Mouse (Mus musculus): ENCODE data around the gene Tmcc1. TPM values are rescaled to one million over a fixed set of nuclear protein-coding genes. Genes with fewer than 3 reads are reported as not detected.
"Not testable (repeated sequence)": the region's sequence is repeated elsewhere in the genome, so short reads cannot be mapped to it uniquely, and the experiment has no call there.

The Tmcc1 gene
- polyA plus RNA-seq, 1 experiment: 48.7 TPM

GRCm38 (mm10) chr6:116071781-116072180 lies 121.5 kb downstream of the Tmcc1 start:
- no peak for TF ChIP-seq CTCF (IDR thresholded peaks at IDR 0.05; ENCODE audit: extremely low read depth, insufficient read depth, low read length)
- no peak for TF ChIP-seq POLR2A (IDR thresholded peaks at IDR 0.05; ENCODE audit: extremely low read depth, insufficient read depth, low read length)
- no peak overlapping the region for H3K27ac ChIP-seq (ENCODE audit: insufficient read depth, low read length)
- H3K4me3 ChIP-seq (ENCODE audit: insufficient read depth, low read length): no peak overlapping the region
- H3K4me1 ChIP-seq (ENCODE audit: control insufficient read depth, insufficient read depth, low read length): peaks cover 8% of the 10 kb centered on the region

- TF ChIP-seq POLR2A (IDR thresholded peaks at IDR 0.05; ENCODE audit: extremely low read depth, insufficient read depth, low read length) (no peak), CTCF (IDR thresholded peaks at IDR 0.05; ENCODE audit: extremely low read depth, insufficient read depth, low read length) (no peak)
These were observed 122.7 kb downstream of the Tmcc1 start for GRCm38 (mm10) chr6:116070558-116070957.

GRCm38 (mm10) chr6:116063516-116063915 lies 129.8 kb downstream of the Tmcc1 start:
- peaks cover 2% of the 10 kb centered on the region; the same call in 1 of the 2 replicates for H3K4me1 ChIP-seq (ENCODE audit: control insufficient read depth, insufficient read depth, low read length)
- H3K27ac ChIP-seq (ENCODE audit: insufficient read depth, low read length): no peak overlapping the region
- TF ChIP-seq CTCF (IDR thresholded peaks at IDR 0.05; ENCODE audit: extremely low read depth, insufficient read depth, low read length): no peak
- TF ChIP-seq POLR2A (IDR thresholded peaks at IDR 0.05; ENCODE audit: extremely low read depth, insufficient read depth, low read length): no peak
- H3K4me3 ChIP-seq (ENCODE audit: insufficient read depth, low read length): no peak overlapping the region

More at GRCm38 (mm10) chr6:116070558-116070957, 122.7 kb downstream of the Tmcc1 start:
- no peak overlapping the region for H3K27ac ChIP-seq (ENCODE audit: insufficient read depth, low read length)
- peaks cover 8% of the 10 kb centered on the region for H3K4me1 ChIP-seq (ENCODE audit: control insufficient read depth, insufficient read depth, low read length)
- H3K4me3 ChIP-seq (ENCODE audit: insufficient read depth, low read length): no peak overlapping the region

- not testable (repeated sequence) for H3K27ac ChIP-seq (ENCODE audit: insufficient read depth, low read length); H3K4me1 ChIP-seq (ENCODE audit: control insufficient read depth, insufficient read depth, low read length); H3K4me3 ChIP-seq (ENCODE audit: insufficient read depth, low read length)
These were observed 133.7 kb downstream of the Tmcc1 start for GRCm38 (mm10) chr6:116059542-116059941.

DNA sequence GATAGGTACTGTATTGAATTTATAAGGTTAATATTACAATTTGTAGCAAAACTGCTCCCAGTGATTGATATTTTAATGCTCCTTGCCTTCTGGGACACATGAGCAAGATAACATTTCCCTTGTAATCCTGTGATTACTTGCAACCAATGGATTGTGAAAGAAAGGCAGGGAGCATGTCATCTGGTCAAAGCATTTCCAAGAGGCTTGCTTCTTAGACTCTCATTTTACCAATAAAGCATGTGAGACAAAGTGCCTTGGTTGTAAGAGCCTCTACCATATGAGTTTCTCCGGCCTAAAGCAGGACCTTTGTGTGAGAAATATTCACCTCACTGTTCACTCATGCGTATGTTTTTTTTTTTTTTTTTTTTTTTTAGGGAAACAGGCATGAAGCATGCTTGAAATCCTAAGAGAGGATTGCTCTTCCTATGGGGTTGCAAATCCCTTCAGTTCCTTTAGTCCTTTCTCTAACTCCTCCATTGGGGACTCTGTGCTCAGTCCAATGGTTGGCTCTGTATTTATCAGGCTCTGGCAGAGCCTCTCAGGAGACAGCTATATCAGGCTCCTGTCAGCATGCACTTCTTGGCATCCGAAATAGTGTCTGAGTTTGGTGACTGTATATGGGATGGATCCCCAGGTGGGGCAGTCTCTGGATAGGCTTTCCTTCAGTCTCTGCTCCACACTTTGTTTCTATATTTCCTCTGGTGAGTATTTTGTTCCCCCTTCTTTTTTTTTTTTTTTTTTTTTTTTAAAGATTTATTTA lies 134.6 kb downstream of the Tmcc1 start:
- H3K4me1 ChIP-seq (ENCODE audit: control insufficient read depth, insufficient read depth, low read length): peaks cover 11% of the 10 kb centered on the region
- TF ChIP-seq POLR2A (IDR thresholded peaks at IDR 0.05; ENCODE audit: extremely low read depth, insufficient read depth, low read length) (no peak), CTCF (IDR thresholded peaks at IDR 0.05; ENCODE audit: extremely low read depth, insufficient read depth, low read length) (no peak)
- H3K27ac ChIP-seq (ENCODE audit: insufficient read depth, low read length): no peak overlapping the region
- no peak overlapping the region for H3K4me3 ChIP-seq (ENCODE audit: insufficient read depth, low read length)

DNA sequence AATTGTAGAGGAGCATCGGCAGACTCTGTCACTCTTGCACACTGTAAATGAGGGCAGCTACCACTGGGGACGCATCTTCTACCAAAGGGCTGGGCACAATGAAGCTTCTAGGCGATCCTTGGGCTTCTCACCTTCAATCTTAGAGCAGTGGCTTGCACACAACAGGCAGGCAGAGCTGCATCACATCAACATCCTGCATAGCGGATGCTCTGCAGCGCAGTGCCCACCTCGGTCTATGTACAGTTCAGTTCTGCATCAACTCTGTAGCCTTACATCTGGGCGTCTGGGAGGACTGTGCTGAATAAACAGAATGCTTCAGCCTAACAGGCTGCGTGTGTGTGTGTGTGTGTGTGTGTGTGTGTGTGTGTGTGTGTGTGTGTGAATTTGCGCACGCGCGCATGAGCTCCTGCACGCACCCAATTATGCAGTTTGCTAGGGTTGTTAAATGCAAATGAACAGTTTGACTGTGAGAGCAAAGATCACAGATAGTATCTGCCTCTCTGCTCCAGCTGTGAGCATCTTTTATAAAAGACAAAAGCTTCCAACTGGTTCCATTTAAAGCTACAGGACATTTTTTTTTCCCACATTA lies 136.5 kb downstream of the Tmcc1 start:
- TF ChIP-seq POLR2A (IDR thresholded peaks at IDR 0.05; ENCODE audit: extremely low read depth, insufficient read depth, low read length) (peak; percentile 56), CTCF (IDR thresholded peaks at IDR 0.05; ENCODE audit: extremely low read depth, insufficient read depth, low read length) (0 out of 2 replicates have a peak, but pooled peaks have one; percentile 0)
- Histone ChIP-seq H3K4me3 (ENCODE audit: insufficient read depth, low read length) (peak overlapping the region; percentile 65), H3K4me1 (ENCODE audit: control insufficient read depth, insufficient read depth, low read length) (peaks cover 15% of the 10 kb centered on the region), H3K27ac (ENCODE audit: insufficient read depth, low read length) (peak overlapping the region; percentile 30)

DNA sequence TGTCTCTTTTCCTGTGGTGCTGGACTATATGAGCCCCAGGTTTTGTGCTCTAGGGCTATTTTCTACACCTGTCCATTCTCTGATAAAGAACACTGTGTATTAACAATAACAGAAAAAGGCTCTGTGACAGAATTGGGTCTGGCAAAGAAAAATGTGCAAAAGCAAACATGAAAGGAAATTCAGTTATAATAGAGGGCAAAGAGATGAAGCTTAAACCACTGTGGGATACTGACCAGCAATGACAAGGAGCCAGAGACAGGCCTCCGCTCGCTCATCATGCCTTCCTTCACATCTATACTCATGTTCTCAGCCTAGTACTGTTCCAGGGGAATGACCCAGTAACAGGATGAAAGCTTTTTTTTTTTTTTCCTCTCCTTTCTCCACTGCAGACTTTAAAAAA lies 137.5 kb downstream of the Tmcc1 start:
- Histone ChIP-seq H3K27ac (ENCODE audit: insufficient read depth, low read length) (peak overlapping the region; percentile 18; the same call in 1 of the 2 replicates), H3K4me1 (ENCODE audit: control insufficient read depth, insufficient read depth, low read length) (peaks cover 16% of the 10 kb centered on the region), H3K4me3 (ENCODE audit: insufficient read depth, low read length) (peak overlapping the region; percentile 65)
- TF ChIP-seq POLR2A (IDR thresholded peaks at IDR 0.05; ENCODE audit: extremely low read depth, insufficient read depth, low read length) (no peak), CTCF (IDR thresholded peaks at IDR 0.05; ENCODE audit: extremely low read depth, insufficient read depth, low read length) (no peak)

DNA sequence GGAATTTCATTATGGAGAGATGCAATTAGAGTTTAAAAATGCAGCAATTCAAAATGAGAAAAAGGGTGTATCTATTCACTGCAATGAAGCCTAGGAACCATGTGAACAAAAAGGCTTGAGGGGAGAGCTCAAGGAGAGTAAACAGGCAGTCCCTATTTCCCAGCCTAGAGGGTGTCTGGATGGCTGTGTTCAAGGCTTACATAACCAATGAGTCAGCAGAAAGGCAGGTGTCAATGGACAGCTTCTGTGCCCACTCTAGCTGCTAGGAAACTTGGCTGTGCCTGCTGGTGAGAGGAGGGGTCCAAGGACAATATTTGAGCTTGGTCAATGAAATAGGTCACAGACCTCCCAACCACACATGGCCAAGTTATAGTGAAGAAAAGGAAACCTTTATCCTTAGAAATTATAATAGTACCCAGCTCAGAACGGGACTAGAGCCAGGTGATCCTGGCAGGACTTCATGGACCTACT lies 138.2 kb downstream of the Tmcc1 start:
- 0 out of 2 replicates have a peak, but pooled peaks have one; percentile 37 for TF ChIP-seq POLR2A (IDR thresholded peaks at IDR 0.05; ENCODE audit: extremely low read depth, insufficient read depth, low read length)
- no peak for TF ChIP-seq CTCF (IDR thresholded peaks at IDR 0.05; ENCODE audit: extremely low read depth, insufficient read depth, low read length)
- peak overlapping the region; percentile 95 for H3K27ac ChIP-seq (ENCODE audit: insufficient read depth, low read length)
- peak overlapping the region; percentile 57 for H3K4me3 ChIP-seq (ENCODE audit: insufficient read depth, low read length)
- peaks cover 18% of the 10 kb centered on the region for H3K4me1 ChIP-seq (ENCODE audit: control insufficient read depth, insufficient read depth, low read length)

- no peak overlapping the region for H3K4me3 ChIP-seq (ENCODE audit: insufficient read depth, low read length)
These were observed 145.4 kb downstream of the Tmcc1 start for GRCm38 (mm10) chr6:116047896-116048295.

GRCm38 (mm10) chr6:116047366-116047765 lies 145.9 kb downstream of the Tmcc1 start:
- Histone ChIP-seq H3K4me1 (ENCODE audit: control insufficient read depth, insufficient read depth, low read length) (peaks cover 14% of the 10 kb centered on the region), H3K4me3 (ENCODE audit: insufficient read depth, low read length) (no peak overlapping the region), H3K27ac (ENCODE audit: insufficient read depth, low read length) (no peak overlapping the region)
- TF ChIP-seq CTCF (IDR thresholded peaks at IDR 0.05; ENCODE audit: extremely low read depth, insufficient read depth, low read length) (no peak), POLR2A (IDR thresholded peaks at IDR 0.05; ENCODE audit: extremely low read depth, insufficient read depth, low read length) (no peak)

More at GRCm38 (mm10) chr6:116047896-116048295, 145.4 kb downstream of the Tmcc1 start:
- H3K4me1 ChIP-seq (ENCODE audit: control insufficient read depth, insufficient read depth, low read length): peaks cover 15% of the 10 kb centered on the region
- no peak overlapping the region for H3K27ac ChIP-seq (ENCODE audit: insufficient read depth, low read length)
- TF ChIP-seq CTCF (IDR thresholded peaks at IDR 0.05; ENCODE audit: extremely low read depth, insufficient read depth, low read length) (no peak), POLR2A (IDR thresholded peaks at IDR 0.05; ENCODE audit: extremely low read depth, insufficient read depth, low read length) (no peak)
